ENCODE assay signal across 8 mouse cellular contexts in the genomic region with DNA sequence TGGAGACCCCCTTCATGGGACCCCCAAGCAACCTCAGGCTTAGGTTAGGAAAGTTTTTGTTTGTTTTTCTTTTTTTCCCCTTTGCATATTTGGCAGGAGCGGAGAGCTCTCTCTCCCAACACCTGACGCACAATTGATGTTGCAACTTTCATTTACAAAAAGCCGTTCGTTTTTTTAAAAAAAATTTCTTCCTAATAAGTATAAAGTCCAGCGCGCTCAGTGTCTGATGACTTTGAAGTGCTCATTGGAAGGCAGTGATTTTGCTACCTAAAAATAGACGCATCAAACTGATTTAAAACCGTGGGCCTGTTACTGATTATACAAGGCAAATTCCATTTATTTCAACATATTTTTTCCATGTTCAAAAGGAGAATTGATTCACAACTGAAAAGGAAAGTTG. TPM values are rescaled to one million over a fixed set of nuclear protein-coding genes. Genes with fewer than 3 reads are reported as not detected.
DNase-seq lines count a peak whose midpoint lies in the region; ATAC-seq and TF ChIP-seq lines count a peak whose summit lies in the region.

No protein-coding gene starts in this region.

- TF ChIP-seq CTCF in liver, adult 2 months (IDR thresholded peaks at IDR 0.05; ENCODE audit: low read depth, low read length) = no peak
- TF ChIP-seq CTCF in small intestine, adult 2 months (IDR thresholded peaks at IDR 0.05; ENCODE audit: extremely low read depth, insufficient read length, insufficient replicate concordance, low read depth, low read length) = no peak

- no peak for ATAC-seq in forebrain, embryonic 12.5 days (ENCODE audit: low FRiP score)
- ATAC-seq in limb, embryonic 15.5 days (ENCODE audit: insufficient number of reproducible peaks, low FRiP score, low TSS enrichment, low read depth) = no peak

- peaks cover 20% of the 10 kb centered on the region; the same call in 1 of the 2 replicates for H3K79me2 ChIP-seq in liver, adult 2 months (ENCODE audit: control insufficient read depth, insufficient read depth, low read length)

- no peak for TF ChIP-seq POLR2A in liver, adult 2 months (IDR thresholded peaks at IDR 0.05; ENCODE audit: extremely low read depth, insufficient read depth, low read length)
- TF ChIP-seq POLR2A in small intestine, adult 2 months (IDR thresholded peaks at IDR 0.05; ENCODE audit: low read depth, low read length) = no peak

- 0 out of 2 replicates have a peak, but pooled peaks cover 3% of the 10 kb centered on the region for H3K9me3 ChIP-seq in forebrain, embryonic 12.5 days
- H3K9me3 ChIP-seq in limb, embryonic 15.5 days = no peaks in the 10 kb centered on the region

- H3K4me2 ChIP-seq in forebrain, embryonic 12.5 days = peak overlapping the region; percentile 93
- peak overlapping the region; percentile 94 for H3K4me2 ChIP-seq in limb, embryonic 15.5 days

- no peaks in the 10 kb centered on the region for H3K27me3 ChIP-seq in liver, adult 2 months (ENCODE audit: control insufficient read depth, insufficient read depth, low read length)
- no peaks in the 10 kb centered on the region for H3K27me3 ChIP-seq in forebrain, embryonic 12.5 days
- no peaks in the 10 kb centered on the region for H3K27me3 ChIP-seq in limb, embryonic 15.5 days
- no peaks in the 10 kb centered on the region for H3K27me3 ChIP-seq in small intestine, adult 2 months (ENCODE audit: control insufficient read depth, insufficient read depth, low read length)

- H3K9ac ChIP-seq in liver, adult 2 months (ENCODE audit: low read depth, low read length) = peak overlapping the region; percentile 90; the same call in 1 of the 2 replicates
- peak overlapping the region; percentile 83 for H3K9ac ChIP-seq in forebrain, embryonic 12.5 days
- peak overlapping the region; percentile 60; the same call in 1 of the 2 replicates for H3K9ac ChIP-seq in limb, embryonic 15.5 days

- H3K27ac ChIP-seq in liver, adult 2 months (replicated peaks; ENCODE audit: insufficient read depth, low read depth, low read length) = peak overlapping the region; percentile 92
- H3K27ac ChIP-seq in forebrain, embryonic 12.5 days = no peak overlapping the region
- H3K27ac ChIP-seq in limb, embryonic 15.5 days = no peak overlapping the region
- H3K27ac ChIP-seq in small intestine, adult 2 months (ENCODE audit: insufficient read depth, low read depth, low read length) = peak overlapping the region; percentile 20; the same call in 1 of the 2 replicates

- peaks cover 10% of the 10 kb centered on the region; the same call in 1 of the 2 replicates for H3K4me1 ChIP-seq in liver, adult 2 months (ENCODE audit: control insufficient read depth, insufficient read depth, low read length)
- H3K4me1 ChIP-seq in forebrain, embryonic 12.5 days = peaks cover 12% of the 10 kb centered on the region; the same call in 1 of the 2 replicates
- 0 out of 2 replicates have a peak, but pooled peaks cover 5% of the 10 kb centered on the region for H3K4me1 ChIP-seq in limb, embryonic 15.5 days
- H3K4me1 ChIP-seq in small intestine, adult 2 months (ENCODE audit: control insufficient read depth, insufficient read depth, insufficient read length, low read length) = peaks cover under 1% of the 10 kb centered on the region; the same call in 1 of the 2 replicates

- peak; percentile 98 for DNase-seq in liver, adult 2 months (ENCODE audit: extremely low read depth, low read depth, low spot score)
- no peak for DNase-seq in liver
- DNase-seq in urinary bladder, adult 2 months (ENCODE audit: low spot score) = no peak
- no peak for DNase-seq in adrenal gland, postnatal 4 days (ENCODE audit: low spot score in 2 of 2)
- no peak for DNase-seq in cerebellum, postnatal 14 days

- peak overlapping the region; percentile 85 for H3K4me3 ChIP-seq in liver, adult 2 months (ENCODE audit: insufficient read depth, low read depth, low read length)
- H3K4me3 ChIP-seq in forebrain, embryonic 12.5 days (replicated peaks) = peak overlapping the region; percentile 83
- H3K4me3 ChIP-seq in limb, embryonic 15.5 days = peak overlapping the region; percentile 92
- peak overlapping the region; percentile 86 for H3K4me3 ChIP-seq in small intestine, adult 2 months (ENCODE audit: low read depth, low read length)

- H3K36me3 ChIP-seq in liver, adult 2 months (ENCODE audit: control insufficient read depth, insufficient read depth, low read length) = no peaks in the 10 kb centered on the region
- no peaks in the 10 kb centered on the region for H3K36me3 ChIP-seq in forebrain, embryonic 12.5 days (replicated peaks)
- H3K36me3 ChIP-seq in limb, embryonic 15.5 days = no peaks in the 10 kb centered on the region
- H3K36me3 ChIP-seq in small intestine, adult 2 months (ENCODE audit: control insufficient read depth, insufficient read depth, low read length) = no peaks in the 10 kb centered on the region

- WGBS in liver, adult 2 months = 1% methylated on average over 8 of the region's 8 CpGs
- WGBS in forebrain, embryonic 12.5 days = 9% methylated on average over 8 of the region's 8 CpGs
- WGBS in limb, embryonic 15.5 days = 5% methylated on average over 8 of the region's 8 CpGs
- 3% methylated on average over 8 of the region's 8 CpGs for WGBS in small intestine, adult 2 months

RNA-seq across cellular contexts. Expression of gene Adk, which starts 0.8 kb away (rescaled TPM):
- 877 and 924 TPM in 2 replicates for total RNA-seq in liver, adult 2 months (2014; rRNA removed)
- 231 and 284 TPM in 2 replicates for polyA plus RNA-seq in liver, adult 2 months (2012; rRNA removed)
- 107 and 117 TPM in 2 replicates for polyA plus RNA-seq in forebrain, embryonic 12.5 days (2016; fragmentation: Nextera tagmentation; extraction: Ambion mirVana)
- polyA plus RNA-seq in limb, embryonic 15.5 days (2015; fragmentation: Nextera tagmentation; extraction: Ambion mirVana) = 148 TPM in 2 replicates
- polyA plus RNA-seq in small intestine, adult 2 months (2012; rRNA removed) = 20.8 and 37.6 TPM in 2 replicates
- polyA plus RNA-seq in urinary bladder, adult 2 months (2012; rRNA removed) = 83.3 and 100 TPM in 2 replicates
- 100 to 1,000 TPM; 123 to 142 TPM for total RNA-seq in adrenal gland, postnatal 4 days (2021)

RNA-seq across cellular contexts. Expression of gene Ap3m1, which starts 0.8 kb away (rescaled TPM):
- total RNA-seq in liver, adult 2 months (2014; rRNA removed) = 126 and 143 TPM in 2 replicates
- 44.8 and 55.2 TPM in 2 replicates for polyA plus RNA-seq in liver, adult 2 months (2012; rRNA removed)
- polyA plus RNA-seq in forebrain, embryonic 12.5 days (2016; fragmentation: Nextera tagmentation; extraction: Ambion mirVana) = 121 and 127 TPM in 2 replicates
- polyA plus RNA-seq in limb, embryonic 15.5 days (2015; fragmentation: Nextera tagmentation; extraction: Ambion mirVana) = 69.4 and 72.4 TPM in 2 replicates
- polyA plus RNA-seq in small intestine, adult 2 months (2012; rRNA removed) = 3.5 and 8.8 TPM in 2 replicates
- polyA plus RNA-seq in urinary bladder, adult 2 months (2012; rRNA removed) = 60.8 and 76.9 TPM in 2 replicates
- 10 to 100 TPM; 72.4 to 81.7 TPM for total RNA-seq in adrenal gland, postnatal 4 days (2021)

Comparison
In these comparisons a context has a peak if more than half of its experiments do, and no peak if none do; other contexts are left out.
1. H3K27ac ChIP-seq: peak in liver, adult 2 months (single experiment) and small intestine, adult 2 months (single experiment); none in forebrain, embryonic 12.5 days (single experiment) and limb, embryonic 15.5 days (single experiment).
2. Peak in every context shown above with its lines, with median percentiles within 50 percentile points of each other: H3K4me3 ChIP-seq and H3K9ac ChIP-seq.